In the genomic region with DNA sequence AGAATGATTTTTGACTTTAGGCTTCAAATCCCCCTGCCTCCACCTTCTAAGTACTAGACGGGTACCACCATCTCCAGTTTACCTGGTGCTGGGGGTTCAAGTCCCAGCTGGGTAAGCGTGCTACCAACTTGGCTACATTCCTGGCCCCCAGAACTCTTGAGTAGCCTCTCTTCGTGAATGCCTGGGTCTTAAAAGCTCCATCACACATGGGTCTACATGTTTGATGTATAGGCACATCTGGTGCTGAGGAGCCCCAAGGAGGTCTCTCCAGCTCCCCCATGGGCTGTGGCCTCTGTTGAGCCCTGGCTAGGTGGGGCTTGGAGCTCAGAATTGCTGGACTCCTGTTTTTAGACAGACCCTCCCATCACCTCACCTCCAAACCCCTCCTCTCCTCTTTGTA, we compare ENCODE assay signal across 27 mouse cellular contexts.
"Had no signal": no experiment of that assay in that cellular context is flagged by ENCODE, and none has a peak within 500 bp of the region (broad histone marks: within the 10 kb centered on the region; RNA-seq: fewer than 3 reads in every experiment).

No protein-coding gene starts in this region.

- H3K9ac ChIP-seq: embryonic facial prominence, embryonic 12.5 days; embryonic facial prominence, embryonic 13.5 days; embryonic facial prominence, embryonic 15.5 days; forebrain, embryonic 12.5 days; forebrain, embryonic 13.5 days; forebrain, embryonic 15.5 days; forebrain, postnatal 0 days had no signal

- H3K27ac ChIP-seq: embryonic facial prominence, embryonic 10.5 days; embryonic facial prominence, embryonic 12.5 days; embryonic facial prominence, embryonic 13.5 days; embryonic facial prominence, embryonic 15.5 days; forebrain, embryonic 10.5 days; forebrain, embryonic 12.5 days; forebrain, embryonic 13.5 days; forebrain, embryonic 15.5 days; gastrocnemius, adult 2 months; heart, adult 2 months had no signal

- ATAC-seq: forebrain, embryonic 13.5 days; forebrain, embryonic 14.5 days; forebrain, embryonic 15.5 days; forebrain, embryonic 16.5 days; forebrain, postnatal 0 days had no signal

- H3K36me3 ChIP-seq: embryonic facial prominence, embryonic 10.5 days; embryonic facial prominence, embryonic 12.5 days; embryonic facial prominence, embryonic 13.5 days; embryonic facial prominence, embryonic 15.5 days; forebrain, embryonic 10.5 days; forebrain, embryonic 12.5 days; forebrain, embryonic 15.5 days had no signal

- H3K4me2 ChIP-seq: embryonic facial prominence, embryonic 12.5 days; embryonic facial prominence, embryonic 13.5 days; embryonic facial prominence, embryonic 15.5 days; forebrain, embryonic 12.5 days; forebrain, embryonic 13.5 days; forebrain, embryonic 15.5 days had no signal

- H3K4me1 ChIP-seq: embryonic facial prominence, embryonic 12.5 days; embryonic facial prominence, embryonic 15.5 days had no signal

- H3K9me3 ChIP-seq: embryonic facial prominence, embryonic 10.5 days; embryonic facial prominence, embryonic 13.5 days; embryonic facial prominence, embryonic 15.5 days; forebrain, embryonic 10.5 days; forebrain, embryonic 12.5 days; forebrain, embryonic 13.5 days; forebrain, embryonic 15.5 days had no signal

- H3K4me3 ChIP-seq: embryonic facial prominence, embryonic 10.5 days; embryonic facial prominence, embryonic 12.5 days; embryonic facial prominence, embryonic 13.5 days; embryonic facial prominence, embryonic 15.5 days; erythroblast, embryonic 14.5 days; forebrain, embryonic 10.5 days; forebrain, embryonic 12.5 days; forebrain, embryonic 13.5 days; forebrain, embryonic 15.5 days; gastrocnemius, adult 2 months; heart, adult 2 months had no signal

- DNase-seq: cerebellum, adult 2 months; cerebellum, adult 8-10 months; cerebellum, adult 9-10 months; cerebellum, adult 9-11 months; cerebellum, postnatal 14 days; cerebellum, postnatal 25 days; cerebellum, postnatal 36 days; embryo, embryonic 11 days; forebrain, postnatal 0 days; gastrocnemius, adult 2 months; gastrocnemius, postnatal 10 days; gastrocnemius, postnatal 14 days; gastrocnemius, postnatal 25 days; gastrocnemius, postnatal 36 days; heart, adult 18-20 months; heart, adult 2 months had no signal
